Mouse (Mus musculus) kidney, postnatal 4 days (tissue): ENCODE measurements around the gene Cfap52.

Source experiments
- DNase-seq, 2 experiments: peaks; one replicate each; pipeline ENCODE4 v3.0.0; 2021; ENCODE audit warnings: mixed read lengths in 2 of 2

The Cfap52 gene

DNA sequence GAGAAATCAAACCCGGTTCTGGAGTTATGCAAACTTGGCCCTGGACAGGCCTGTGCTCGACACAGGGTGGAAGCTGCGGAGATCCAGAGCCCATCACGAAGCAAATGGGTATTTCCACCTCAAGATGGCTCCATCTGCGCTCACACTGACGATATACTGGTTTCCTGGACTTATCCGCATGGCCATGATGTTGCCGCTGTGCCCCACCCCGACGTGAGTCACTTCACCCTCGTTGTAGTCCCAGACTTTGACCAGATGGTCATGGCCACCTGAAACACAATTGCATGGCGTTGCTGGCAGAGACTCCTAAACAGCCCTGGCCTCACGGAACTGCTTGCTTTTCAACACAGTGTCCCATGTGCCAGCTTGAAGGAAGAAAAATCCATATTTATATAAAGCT, 40.5 kb downstream of the Cfap52 start:
- DNase-seq = no peak

- no peak for DNase-seq
Observed at GRCm38 (mm10) chr11:67923720-67924119, 41.7 kb downstream of the Cfap52 start.

DNA sequence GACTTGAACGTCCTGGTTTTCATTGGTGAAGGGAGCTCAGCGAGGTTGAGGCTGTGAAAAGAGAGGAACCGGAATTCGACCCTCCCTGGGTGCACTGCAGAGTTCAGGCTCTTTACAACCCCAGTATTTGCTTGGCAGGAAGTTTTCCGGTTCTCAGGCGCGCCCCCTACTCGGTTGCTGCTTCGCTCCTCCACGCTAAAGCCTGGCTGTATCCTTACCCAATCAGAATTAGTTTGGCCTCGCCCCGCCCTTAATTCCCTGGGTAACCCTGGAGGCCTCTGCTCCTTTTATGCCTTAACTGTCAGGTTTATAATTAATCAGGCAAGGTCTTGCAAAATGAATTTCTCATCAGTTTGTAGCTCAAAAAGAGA, 42.7 kb downstream of the Cfap52 start:
- peak; percentile 90 to 94 for DNase-seq

- DNase-seq = peak; percentile 84 to 92
Observed at GRCm38 (mm10) chr11:67921827-67922754, 43.4 kb downstream of the Cfap52 start, which contains the start of gene Usp43. Gene Usp43, minus strand, starts transcription at chr11:67922153.

DNA sequence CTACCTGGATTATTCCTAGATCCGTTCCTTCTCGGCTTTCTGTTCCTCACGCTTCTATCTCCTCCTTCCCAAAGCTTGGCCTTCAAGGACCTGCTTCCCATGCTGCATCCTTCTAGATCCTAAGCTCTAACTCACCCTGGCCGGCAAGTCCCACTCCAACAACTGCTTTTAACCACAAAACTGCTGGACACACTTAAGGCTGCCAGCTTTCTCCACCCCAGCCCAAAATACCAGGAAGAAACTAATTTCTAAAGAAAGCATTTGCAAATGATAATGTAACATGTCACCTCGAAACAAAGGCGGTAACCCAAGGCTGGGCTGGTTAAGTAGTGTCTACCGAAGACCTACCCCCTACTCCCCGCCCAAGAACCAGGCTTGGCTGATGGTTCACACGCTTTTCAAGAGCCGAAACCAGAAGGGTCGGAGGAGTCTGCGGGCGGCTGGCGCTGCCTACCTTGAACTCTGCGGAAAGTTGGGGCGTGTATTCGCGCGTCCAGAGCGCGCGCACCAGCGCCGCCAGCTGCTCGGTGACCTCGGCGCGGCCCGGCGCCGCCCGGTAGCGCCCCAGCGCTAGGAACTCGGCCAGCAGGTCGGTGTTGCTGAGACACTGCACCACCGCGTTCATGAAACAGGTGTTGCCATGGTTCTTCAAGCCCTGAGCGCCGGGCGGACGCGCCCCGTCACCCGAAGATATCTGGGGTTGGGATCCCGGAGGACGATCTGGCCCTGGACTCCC, 44.2 kb downstream of the Cfap52 start:
- peak; percentile 63 to 76 for DNase-seq

GRCm38 (mm10) chr11:67920226-67920960, 45.1 kb downstream of the Cfap52 start:
- DNase-seq = no peak

- DNase-seq = no peak
Observed at GRCm38 (mm10) chr11:67919593-67919992, 45.9 kb downstream of the Cfap52 start.

GRCm38 (mm10) chr11:67917126-67917525, 48.3 kb downstream of the Cfap52 start:
- no peak for DNase-seq

GRCm38 (mm10) chr11:67911074-67911473, 54.4 kb downstream of the Cfap52 start:
- DNase-seq = no peak

- no peak for DNase-seq
Observed at GRCm38 (mm10) chr11:67903756-67904155, 61.7 kb downstream of the Cfap52 start.

DNA sequence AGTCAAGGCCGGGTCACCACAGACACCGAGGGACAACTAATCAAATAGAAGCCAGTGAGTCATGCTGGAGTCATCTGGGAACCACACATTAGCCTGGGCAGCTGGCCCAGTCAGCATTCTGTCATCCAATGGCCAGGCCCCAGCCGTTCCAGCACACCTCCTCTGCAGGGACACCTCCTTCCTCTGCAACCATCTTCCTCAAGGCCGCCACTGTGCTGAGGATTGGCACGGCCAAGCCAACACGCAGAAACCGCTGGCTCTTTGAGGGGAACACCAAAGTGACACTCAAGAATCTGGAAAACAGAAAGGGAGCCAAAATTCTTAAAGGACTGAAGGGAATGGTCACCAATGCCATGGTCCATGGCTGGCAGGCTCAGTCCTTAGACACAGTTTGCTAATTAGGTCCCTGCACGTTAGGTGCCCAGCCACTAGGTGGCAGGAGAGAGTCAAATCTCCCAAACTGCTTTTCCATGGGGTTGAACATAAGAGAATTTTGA, 68.3 kb downstream of the Cfap52 start:
- DNase-seq = peak; percentile 75 to 77

DNA sequence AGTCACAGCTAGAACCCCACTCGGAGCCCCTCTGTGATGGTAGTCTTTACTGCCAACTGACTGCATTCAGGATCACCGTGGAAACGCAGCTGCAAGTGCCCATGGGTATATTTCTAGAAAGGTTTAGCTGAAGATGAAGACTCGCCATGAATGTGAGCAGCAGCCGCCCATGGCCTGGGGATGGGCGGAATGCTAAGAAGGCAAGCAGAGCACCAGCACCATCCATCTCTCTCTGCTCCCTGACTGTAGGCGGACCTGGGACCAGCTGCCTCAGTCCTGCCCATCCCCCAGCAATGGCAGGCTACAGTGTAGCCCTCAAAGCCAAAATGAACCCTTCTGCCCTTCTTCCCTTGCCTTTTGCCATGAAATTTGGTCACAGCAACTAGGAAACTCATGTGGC, 69.8 kb downstream of the Cfap52 start:
- no peak for DNase-seq

DNA sequence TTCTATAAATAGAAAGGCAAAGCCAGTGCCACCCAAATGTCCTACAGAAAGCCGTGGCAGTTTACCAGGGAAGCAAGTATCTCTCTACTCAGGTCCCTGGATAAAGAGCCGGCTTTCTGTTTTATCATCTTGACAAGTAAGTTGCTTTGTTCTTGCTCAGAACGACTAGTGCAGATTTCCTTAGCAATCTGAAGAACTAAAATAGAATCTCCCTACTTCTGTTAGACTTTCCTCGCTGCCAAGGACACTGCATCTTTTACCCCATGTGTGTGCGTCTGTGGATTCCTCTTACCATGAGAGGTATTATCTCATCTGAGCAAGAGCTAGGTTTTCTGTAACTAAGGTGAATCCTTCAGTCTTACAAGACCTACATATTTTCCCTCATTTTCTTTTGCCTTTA, 76.9 kb downstream of the Cfap52 start:
- no peak for DNase-seq

- DNase-seq = no peak
Observed at GRCm38 (mm10) chr11:67885921-67886320, 79.5 kb downstream of the Cfap52 start.
